In the genomic region with DNA sequence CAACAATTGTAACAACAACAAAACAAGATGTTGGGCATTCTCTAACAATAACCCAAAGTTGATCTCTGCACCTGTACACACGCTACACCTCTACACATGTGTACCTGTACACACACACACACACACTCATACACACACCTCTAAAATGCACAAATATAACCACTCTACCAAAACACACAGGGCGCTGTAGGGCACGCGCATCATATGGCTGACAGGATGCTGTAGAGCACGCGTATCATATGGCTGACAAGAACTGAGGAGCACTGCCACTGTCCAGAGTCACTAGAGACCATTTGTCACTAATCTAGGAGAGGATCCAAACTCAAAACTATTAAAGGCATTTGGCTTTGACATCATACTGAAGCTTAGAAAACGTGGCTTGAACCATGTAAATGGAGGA, we compare ENCODE assay signal across 27 mouse cellular contexts.
"Had no signal": no experiment of that assay in that cellular context is flagged by ENCODE, and none has a peak within 500 bp of the region (broad histone marks: within the 10 kb centered on the region; RNA-seq: fewer than 3 reads in every experiment).

No protein-coding gene starts in this region.

- H3K4me1 ChIP-seq: heart, embryonic 13.5 days; heart, embryonic 15.5 days; limb, embryonic 10.5 days; limb, embryonic 12.5 days; liver, embryonic 13.5 days; liver, embryonic 15.5 days had no signal

- H3K4me2 ChIP-seq: heart, embryonic 13.5 days; heart, embryonic 15.5 days; hindbrain, embryonic 12.5 days; hindbrain, embryonic 14.5 days; limb, embryonic 12.5 days; liver, embryonic 11.5 days; liver, embryonic 13.5 days; liver, embryonic 15.5 days had no signal

- DNase-seq: gastrocnemius, adult 2 months; gastrocnemius, postnatal 10 days; gastrocnemius, postnatal 25 days; heart, adult 2 months; heart, postnatal 14 days; heart, postnatal 36 days; kidney, adult 18-20 months; kidney, adult 8-10 months; kidney, postnatal 10 days; kidney, postnatal 25 days; kidney, postnatal 4 days; liver; liver, embryonic 13.5 days had no signal

- H3K9me3 ChIP-seq: heart, embryonic 13.5 days; heart, embryonic 15.5 days; hindbrain, embryonic 10.5 days; hindbrain, embryonic 12.5 days; limb, embryonic 10.5 days; limb, embryonic 12.5 days; liver, embryonic 13.5 days; liver, embryonic 15.5 days had no signal

- H3K27ac ChIP-seq: gastrocnemius, adult 2 months; heart, adult 2 months; heart, embryonic 13.5 days; heart, embryonic 15.5 days; hindbrain, embryonic 10.5 days; hindbrain, embryonic 12.5 days; hindbrain, embryonic 14.5 days; layer of hippocampus, adult 2 months; left cerebral cortex, adult 2 months; limb, embryonic 10.5 days; limb, embryonic 12.5 days; liver, embryonic 13.5 days; liver, embryonic 15.5 days had no signal

- H3K36me3 ChIP-seq: heart, embryonic 15.5 days; hindbrain, embryonic 10.5 days; hindbrain, embryonic 12.5 days; limb, embryonic 10.5 days; limb, embryonic 12.5 days; liver, embryonic 13.5 days; liver, embryonic 15.5 days had no signal

- H3K9ac ChIP-seq: heart, embryonic 13.5 days; heart, embryonic 15.5 days; hindbrain, embryonic 12.5 days; hindbrain, embryonic 14.5 days; limb, embryonic 12.5 days; liver, embryonic 13.5 days; liver, embryonic 15.5 days had no signal

- H3K27me3 ChIP-seq: heart, embryonic 13.5 days; heart, embryonic 15.5 days; hindbrain, embryonic 12.5 days; limb, embryonic 12.5 days; liver, embryonic 13.5 days; liver, embryonic 15.5 days had no signal

- ATAC-seq: hindbrain, embryonic 16.5 days; inflammation-experienced regulatory T-cells, adult 6 months; intestine, embryonic 16.5 days had no signal

- H3K4me3 ChIP-seq: gastrocnemius, adult 2 months; heart, adult 2 months; heart, embryonic 13.5 days; heart, embryonic 15.5 days; hindbrain, embryonic 10.5 days; hindbrain, embryonic 12.5 days; layer of hippocampus, adult 2 months; left cerebral cortex, adult 2 months; limb, embryonic 10.5 days; limb, embryonic 12.5 days; liver, embryonic 13.5 days; liver, embryonic 15.5 days had no signal
